Mouse (Mus musculus) neural tube, embryonic 13.5 days (tissue): ENCODE measurements around the gene Nup107. TPM values are rescaled to one million over a fixed set of nuclear protein-coding genes. Genes with fewer than 3 reads are reported as not detected.

Source experiments
- ATAC-seq: fragments of 200-750 bp; cut with Nextera tagmentation; 2 replicates; pipeline ENCODE4 v1.8.0; 2017; ENCODE audit warnings: low read depth, mild to moderate bottlenecking, moderate TSS enrichment, moderate library complexity
- H3K27ac ChIP-seq: fragments of 300-500 bp; sonication (generic); replicated peaks from 2 replicates; pipeline ENCODE4 v1.5.1; 2015; ENCODE audit warnings: moderate library complexity, mild to moderate bottlenecking, inconsistent platforms
- H3K27me3 ChIP-seq: fragments of 300-500 bp; sonication (generic); 2 replicates; pipeline ENCODE4 v1.6.1; 2015; ENCODE audit warnings: mild to moderate bottlenecking, inconsistent platforms
- H3K36me3 ChIP-seq: fragments of 300-500 bp; sonication (generic); 2 replicates; pipeline ENCODE4 v1.6.1; 2015; ENCODE audit warnings: mild to moderate bottlenecking, inconsistent platforms
- H3K4me1 ChIP-seq: fragments of 300-500 bp; sonication (generic); replicated peaks from 2 replicates; pipeline ENCODE4 v1.6.1; 2015; ENCODE audit warnings: inconsistent platforms
- H3K4me2 ChIP-seq: fragments of 300-500 bp; sonication (generic); 2 replicates; pipeline ENCODE4 v1.6.1; 2015; ENCODE audit warnings: inconsistent platforms, mild to moderate bottlenecking, moderate library complexity
- H3K4me3 ChIP-seq: fragments of 300-500 bp; sonication (generic); 2 replicates; pipeline ENCODE4 v1.5.1; 2015; ENCODE audit warnings: mild to moderate bottlenecking, inconsistent platforms
- H3K9ac ChIP-seq: fragments of 300-500 bp; sonication (generic); 2 replicates; pipeline ENCODE4 v1.6.1; 2015; ENCODE audit warnings: moderate library complexity, mild to moderate bottlenecking, inconsistent platforms
- H3K9me3 ChIP-seq: fragments of 300-500 bp; sonication (generic); 2 replicates; pipeline ENCODE4 v1.6.1; 2016; ENCODE audit warnings: inconsistent platforms
- WGBS: fragments of 180-500 bp; shearing (Covaris S2); methylation state at CpG from one replicate; pipeline ENCODE4 v1.1.7; 2015; 5-methylcytosine and 5-hydroxymethylcytosine counted together
- polyA plus RNA-seq: library from polyadenylated mRNA; unstranded; fragments of >200 nt; fragmentation: Nextera tagmentation; extraction: Ambion mirVana; gene quantifications from 2 replicates; pipeline ENCODE4 v1.2.1, GENCODE M21; 2015

The Nup107 gene
- polyA plus RNA-seq, 1 experiment from 2014 or later: 36.3 TPM

- Histone ChIP-seq H3K4me2 (no peak overlapping the region), H3K4me3 (no peak overlapping the region), H3K27ac (no peak overlapping the region), H3K4me1 (peaks cover 14% of the 10 kb centered on the region), H3K36me3 (peaks cover 45% of the 10 kb centered on the region), H3K27me3 (no peaks in the 10 kb centered on the region), H3K9me3 (no peaks in the 10 kb centered on the region), H3K9ac (no peak overlapping the region)
- no peak for ATAC-seq
- 73% methylated on average over 4 of the region's 4 CpGs for WGBS
Observed at GRCm38 (mm10) chr10:117824139-117824538, 31.6 kb upstream of the Nup107 start.

- Histone ChIP-seq H3K9me3 (no peaks in the 10 kb centered on the region), H3K9ac (no peak overlapping the region), H3K27ac (no peak overlapping the region), H3K4me2 (no peak overlapping the region), H3K4me1 (peaks cover 14% of the 10 kb centered on the region), H3K4me3 (no peak overlapping the region), H3K36me3 (peaks cover 53% of the 10 kb centered on the region), H3K27me3 (no peaks in the 10 kb centered on the region)
- 91% methylated on average over 6 of the region's 6 CpGs for WGBS
- no peak for ATAC-seq
Observed at GRCm38 (mm10) chr10:117823321-117823720, 30.8 kb upstream of the Nup107 start.

- H3K27ac ChIP-seq: no peak overlapping the region
- no peak overlapping the region for H3K4me2 ChIP-seq
- no peaks in the 10 kb centered on the region for H3K27me3 ChIP-seq
- 88% methylated on average over 6 of the region's 6 CpGs for WGBS
- no peak overlapping the region for H3K4me3 ChIP-seq
- no peak for ATAC-seq
- H3K9ac ChIP-seq: no peak overlapping the region
- peaks cover 85% of the 10 kb centered on the region for H3K36me3 ChIP-seq
- no peaks in the 10 kb centered on the region for H3K9me3 ChIP-seq
- no peaks in the 10 kb centered on the region for H3K4me1 ChIP-seq
Observed at GRCm38 (mm10) chr10:117818600-117818999, 26.1 kb upstream of the Nup107 start.

- Histone ChIP-seq H3K9ac (no peak overlapping the region), H3K4me2 (no peak overlapping the region), H3K27me3 (no peaks in the 10 kb centered on the region), H3K4me3 (no peak overlapping the region), H3K4me1 (no peaks in the 10 kb centered on the region), H3K27ac (no peak overlapping the region), H3K36me3 (peaks cover 79% of the 10 kb centered on the region), H3K9me3 (no peaks in the 10 kb centered on the region)
- no peak for ATAC-seq
- 95% methylated on average over 6 of the region's 6 CpGs for WGBS
Observed at GRCm38 (mm10) chr10:117816721-117817120, 24.2 kb upstream of the Nup107 start.

GRCm38 (mm10) chr10:117812501-117812900, 20.0 kb upstream of the Nup107 start:
- H3K9ac ChIP-seq: no peak overlapping the region
- WGBS: 89% methylated on average over 2 of the region's 2 CpGs
- ATAC-seq: no peak

GRCm38 (mm10) chr10:117811555-117811954, 19.1 kb upstream of the Nup107 start:
- Histone ChIP-seq H3K36me3 (peaks cover 31% of the 10 kb centered on the region), H3K9ac (no peak overlapping the region), H3K27me3 (no peaks in the 10 kb centered on the region), H3K4me2 (no peak overlapping the region), H3K4me1 (peaks cover 12% of the 10 kb centered on the region; the same call in 1 of the 2 replicates), H3K9me3 (no peaks in the 10 kb centered on the region), H3K4me3 (no peak overlapping the region), H3K27ac (no peak overlapping the region)
- WGBS: 97% methylated on average over 8 of the region's 8 CpGs
- ATAC-seq: no peak

More at GRCm38 (mm10) chr10:117812501-117812900, 20.0 kb upstream of the Nup107 start:
- peaks cover 39% of the 10 kb centered on the region for H3K36me3 ChIP-seq
- no peaks in the 10 kb centered on the region for H3K27me3 ChIP-seq
- peaks cover 12% of the 10 kb centered on the region; the same call in 1 of the 2 replicates for H3K4me1 ChIP-seq
- H3K4me2 ChIP-seq: no peak overlapping the region
- H3K27ac ChIP-seq: no peak overlapping the region
- no peaks in the 10 kb centered on the region for H3K9me3 ChIP-seq
- H3K4me3 ChIP-seq: no peak overlapping the region

GRCm38 (mm10) chr10:117810506-117810905, 18.0 kb upstream of the Nup107 start:
- 84% methylated on average over 11 of the region's 11 CpGs for WGBS
- no peak overlapping the region for H3K4me2 ChIP-seq
- no peak overlapping the region for H3K27ac ChIP-seq
- H3K4me1 ChIP-seq: peaks cover 12% of the 10 kb centered on the region; the same call in 1 of the 2 replicates
- H3K4me3 ChIP-seq: no peak overlapping the region
- no peaks in the 10 kb centered on the region for H3K9me3 ChIP-seq
- no peak for ATAC-seq
- H3K27me3 ChIP-seq: no peaks in the 10 kb centered on the region
- no peak overlapping the region for H3K9ac ChIP-seq
- H3K36me3 ChIP-seq: peaks cover 21% of the 10 kb centered on the region

- Histone ChIP-seq H3K4me2 (no peak overlapping the region), H3K9me3 (no peaks in the 10 kb centered on the region), H3K27ac (no peak overlapping the region), H3K36me3 (peaks cover 5% of the 10 kb centered on the region), H3K27me3 (no peaks in the 10 kb centered on the region), H3K4me3 (no peak overlapping the region), H3K9ac (no peak overlapping the region), H3K4me1 (peaks cover 12% of the 10 kb centered on the region; the same call in 1 of the 2 replicates)
- ATAC-seq: no peak
- 89% methylated on average over 6 of the region's 6 CpGs for WGBS
Observed at GRCm38 (mm10) chr10:117808068-117808467, 15.6 kb upstream of the Nup107 start.

- Histone ChIP-seq H3K9ac (no peak overlapping the region), H3K4me1 (peaks cover 12% of the 10 kb centered on the region; the same call in 1 of the 2 replicates), H3K4me3 (no peak overlapping the region), H3K27ac (no peak overlapping the region), H3K36me3 (no peaks in the 10 kb centered on the region; the same call in 1 of the 2 replicates), H3K4me2 (no peak overlapping the region), H3K9me3 (no peaks in the 10 kb centered on the region), H3K27me3 (no peaks in the 10 kb centered on the region)
- no peak for ATAC-seq
- WGBS: 57% methylated on average over 9 of the region's 9 CpGs
Observed at GRCm38 (mm10) chr10:117805919-117806318, 13.4 kb upstream of the Nup107 start.

- Histone ChIP-seq H3K9me3 (no peaks in the 10 kb centered on the region), H3K9ac (no peak overlapping the region), H3K4me3 (no peak overlapping the region), H3K27me3 (no peaks in the 10 kb centered on the region), H3K4me2 (no peak overlapping the region), H3K36me3 (no peaks in the 10 kb centered on the region), H3K4me1 (peaks cover 4% of the 10 kb centered on the region; the same call in 1 of the 2 replicates), H3K27ac (no peak overlapping the region)
- WGBS: 90% methylated on average over 31 of the region's 31 CpGs
- no peak for ATAC-seq
Observed at GRCm38 (mm10) chr10:117803870-117804850, 11.7 kb upstream of the Nup107 start.

GRCm38 (mm10) chr10:117801886-117802285, 9.4 kb upstream of the Nup107 start:
- Histone ChIP-seq H3K9me3 (no peaks in the 10 kb centered on the region), H3K4me2 (no peak overlapping the region), H3K4me3 (no peak overlapping the region), H3K27me3 (no peaks in the 10 kb centered on the region), H3K36me3 (no peaks in the 10 kb centered on the region), H3K9ac (no peak overlapping the region), H3K27ac (no peak overlapping the region), H3K4me1 (no peaks in the 10 kb centered on the region)
- 93% methylated on average over 9 of the region's 9 CpGs for WGBS
- no peak for ATAC-seq

GRCm38 (mm10) chr10:117799806-117800205, 7.3 kb upstream of the Nup107 start:
- Histone ChIP-seq H3K4me2 (no peak overlapping the region), H3K4me3 (no peak overlapping the region), H3K36me3 (no peaks in the 10 kb centered on the region), H3K9me3 (0 out of 2 replicates have a peak, but pooled peaks cover 3% of the 10 kb centered on the region), H3K4me1 (no peaks in the 10 kb centered on the region), H3K27ac (no peak overlapping the region), H3K9ac (no peak overlapping the region), H3K27me3 (no peaks in the 10 kb centered on the region)
- ATAC-seq: no peak
- 92% methylated on average over 11 of the region's 11 CpGs for WGBS
